Mouse (Mus musculus): ENCODE data around the gene Ube2j2. TPM values are rescaled to one million over a fixed set of nuclear protein-coding genes. Genes with fewer than 3 reads are reported as not detected.

Ube2j2 gene
- total RNA-seq, 2 experiments from 2014 or later: 46.3 to 51.7 TPM

Small RNA genes within 50 kb of the gene (microRNA-seq; reads per million reads assigned to microRNA genes)
- 0 reads per million in 2 experiments for gene Gm22991

Other genes starting within 250 kb of the Ube2j2 start
- gene Fndc10, start 249.5 kb upstream of the Ube2j2 start, total RNA-seq (2021): 1 to 10 TPM; 2.8 to 3.9 TPM
- gene Ssu72, start 239.0 kb upstream of the Ube2j2 start, total RNA-seq (2021): 10 to 100 TPM; 42.6 TPM
- under 1 TPM; 0.57 to 0.66 TPM for gene Tmem240, start 209.0 kb upstream of the Ube2j2 start, total RNA-seq (2021)
- 10 to 100 TPM; 23.9 to 26.1 TPM for gene Atad3a, start 182.7 kb upstream of the Ube2j2 start, total RNA-seq (2021)
- 10 to 100 TPM in 1 of 2 experiments, 1 to 10 TPM in 1; 9.0 to 13.8 TPM for gene Vwa1, start 169.1 kb upstream of the Ube2j2 start, total RNA-seq (2021)
- gene Tmem88b, start 158.0 kb upstream of the Ube2j2 start, total RNA-seq (2021): 1 to 10 TPM; 1.3 to 1.4 TPM
- gene Ankrd65, start 153.4 kb upstream of the Ube2j2 start, total RNA-seq (2021): not detected
- gene Mrpl20, start 141.0 kb upstream of the Ube2j2 start, total RNA-seq (2021): 10 to 100 TPM; 45.4 to 48.3 TPM
- 10 to 100 TPM; 20.6 to 29.0 TPM for gene Ccnl2, start 131.3 kb upstream of the Ube2j2 start, total RNA-seq (2021)
- 10 to 100 TPM; 78.8 to 80.8 TPM for gene Aurkaip1, start 112.6 kb upstream of the Ube2j2 start, total RNA-seq (2021)
- gene Mxra8, start 104.2 kb upstream of the Ube2j2 start, total RNA-seq (2021): 10 to 100 TPM; 75.4 to 79.4 TPM
- gene Dvl1, start 96.4 kb upstream of the Ube2j2 start, total RNA-seq (2021): 10 to 100 TPM; 88.6 to 89.4 TPM
- under 1 TPM; 0.10 to 0.13 TPM for gene Tas1r3, start 80.5 kb upstream of the Ube2j2 start, total RNA-seq (2021)
- gene Cptp, start 74.4 kb upstream of the Ube2j2 start, total RNA-seq (2021): 10 to 100 TPM; 16.5 to 17.0 TPM
- 10 to 100 TPM; 15.4 to 15.9 TPM for gene Ints11, start 74.3 kb upstream of the Ube2j2 start, total RNA-seq (2021)
- gene Pusl1, start 52.0 kb upstream of the Ube2j2 start, total RNA-seq (2021): 10 to 100 TPM in 1 of 2 experiments, 1 to 10 TPM in 1; 9.2 to 13.1 TPM
- gene Acap3, start 52.0 kb upstream of the Ube2j2 start, total RNA-seq (2021): 10 to 100 TPM; 10.1 to 10.3 TPM
- gene C1qtnf12, start 18.5 kb downstream of the Ube2j2 start, total RNA-seq (2021): 10 to 100 TPM; 13.3 to 19.9 TPM
- gene B3galt6, start 48.8 kb downstream of the Ube2j2 start, total RNA-seq (2021): 1 to 10 TPM; 2.6 TPM
- gene Sdf4, start 49.0 kb downstream of the Ube2j2 start, total RNA-seq (2021): 10 to 100 TPM; 77.4 to 78.0 TPM
- gene Tnfrsf4, start 70.0 kb downstream of the Ube2j2 start, total RNA-seq (2021): under 1 TPM; 0.64 to 0.82 TPM
- not detected for gene Tnfrsf18, start 82.3 kb downstream of the Ube2j2 start, total RNA-seq (2021)
- gene Ttll10, start 115.6 kb downstream of the Ube2j2 start, total RNA-seq (2021): not detected
- gene 9430015G10Rik, start 166.2 kb downstream of the Ube2j2 start, total RNA-seq (2021): 1 to 10 TPM; 3.2 to 4.1 TPM
- gene Rnf223, start 186.7 kb downstream of the Ube2j2 start, total RNA-seq (2021): not detected

Measured in gastrocnemius, postnatal 14 days (tissue).